Mouse (Mus musculus): ENCODE data around the gene Prss35.

DNA sequence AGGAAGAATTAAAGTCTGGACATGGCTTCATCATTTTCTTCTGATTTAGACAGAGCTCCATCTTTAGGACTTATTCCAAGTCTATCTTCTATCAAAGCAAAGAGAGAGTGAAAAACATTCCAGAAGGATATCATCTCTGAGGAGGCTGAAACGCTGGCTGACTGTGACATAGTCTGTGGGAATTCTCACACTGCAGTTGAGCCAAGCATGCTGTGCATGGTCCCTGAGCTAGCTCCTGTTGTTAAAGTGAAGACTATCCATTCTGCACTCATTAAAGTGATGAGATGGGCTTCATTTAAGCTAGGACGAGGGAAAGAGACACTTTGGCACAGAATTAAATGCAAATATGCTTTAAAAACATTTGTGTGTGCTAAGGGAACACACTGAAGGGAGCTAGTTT is 26.9 kb upstream of the Prss35 start:
- TF ChIP-seq POLR2A (IDR thresholded peaks at IDR 0.05; ENCODE audit: extremely low read depth, insufficient read depth, low read length) (no peak), CTCF (IDR thresholded peaks at IDR 0.05; ENCODE audit: low read depth, low read length) (no peak)

Measured in liver, adult 2 months (tissue).